Mouse (Mus musculus) olfactory bulb, adult 2 months (tissue): ENCODE measurements around the gene 4930524B15Rik. TPM values are rescaled to one million over a fixed set of nuclear protein-coding genes. Genes with fewer than 3 reads are reported as not detected.
"Not testable (repeated sequence)": the region's sequence is repeated elsewhere in the genome, so short reads cannot be mapped to it uniquely, and the experiment has no call there.

Experiments used
- H3K27ac ChIP-seq: fragments of 200-500 bp; 2 replicates; pipeline ENCODE4 v1.5.1; 2012; ENCODE audit warnings: low read depth, low read length; ENCODE audit not compliant: insufficient read depth
- H3K4me1 ChIP-seq: fragments of 200-500 bp; 2 replicates; pipeline ENCODE4 v1.6.1; 2012; ENCODE audit warnings: low read length; ENCODE audit not compliant: control insufficient read depth, insufficient read depth
- H3K4me3 ChIP-seq: fragments of 200-500 bp; 2 replicates; pipeline ENCODE4 v1.5.1; 2012; ENCODE audit warnings: mild to moderate bottlenecking, low read depth, low read length, moderate library complexity; ENCODE audit not compliant: insufficient read depth
- CTCF ChIP-seq: fragments of 200-500 bp; IDR thresholded peaks from 2 replicates; pipeline ENCODE4 v1.5.1; 2012; ENCODE audit warnings: low read depth, mild to moderate bottlenecking, low read length, moderate library complexity; ENCODE audit not compliant: insufficient read depth
- POLR2A ChIP-seq: fragments of 200-500 bp; IDR thresholded peaks from 2 replicates; pipeline ENCODE4 v1.6.1; 2012; ENCODE audit warnings: mild to moderate bottlenecking, low read depth, low read length, moderate library complexity; ENCODE audit not compliant: insufficient read depth
- WGBS: fragments of 180-500 bp; shearing (Covaris S2); methylation state at CpG from one replicate; pipeline ENCODE4 v1.1.7; 2018; 5-methylcytosine and 5-hydroxymethylcytosine counted together
- polyA plus RNA-seq: library from polyadenylated mRNA; stranded (reverse); fragments of >200 nt; gene quantifications from 2 replicates; pipeline ENCODE4 v1.2.4, GENCODE M21; 2012; ENCODE audit warnings: low replicate concordance; ENCODE audit not compliant: missing spikeins, insufficient read depth, insufficient read length

4930524B15Rik gene
- polyA plus RNA-seq, 1 experiment, result not detected

- H3K4me3 ChIP-seq, result no peak overlapping the region
- TF ChIP-seq CTCF (no peak), POLR2A (no peak)
- WGBS, result 84% methylated on average over 7 of the region's 7 CpGs
- no peaks in the 10 kb centered on the region for H3K4me1 ChIP-seq
- no peak overlapping the region for H3K27ac ChIP-seq
These were observed 16.4 kb downstream of the 4930524B15Rik start for GRCm38 (mm10) chr11:31981830-31982229.

GRCm38 (mm10) chr11:31982247-31982943 lies 17.0 kb downstream of the 4930524B15Rik start:
- not testable (repeated sequence) for H3K27ac ChIP-seq, H3K4me1 ChIP-seq, H3K4me3 ChIP-seq
- 87% methylated on average over 13 of the region's 13 CpGs for WGBS

- Histone ChIP-seq H3K27ac (no peak overlapping the region), H3K4me3 (no peak overlapping the region), H3K4me1 (no peaks in the 10 kb centered on the region)
- no peak for TF ChIP-seq POLR2A
- no peak for TF ChIP-seq CTCF
These were observed 17.9 kb downstream of the 4930524B15Rik start for GRCm38 (mm10) chr11:31983249-31983648.

- H3K4me1 ChIP-seq, result no peaks in the 10 kb centered on the region
- WGBS, result 78% methylated on average over 2 of the region's 2 CpGs
- no peak overlapping the region for H3K27ac ChIP-seq
- H3K4me3 ChIP-seq, result no peak overlapping the region
- no peak for TF ChIP-seq POLR2A
- TF ChIP-seq CTCF, result no peak
These were observed 19.4 kb downstream of the 4930524B15Rik start for GRCm38 (mm10) chr11:31984786-31985185.

- no peak overlapping the region for H3K4me3 ChIP-seq
- 96% methylated on average over 3 of the region's 3 CpGs for WGBS
- no peaks in the 10 kb centered on the region for H3K4me1 ChIP-seq
- TF ChIP-seq CTCF (no peak), POLR2A (no peak)
- H3K27ac ChIP-seq, result no peak overlapping the region
These were observed 27.1 kb downstream of the 4930524B15Rik start for GRCm38 (mm10) chr11:31992535-31992934.

GRCm38 (mm10) chr11:31999716-32000115 lies 34.3 kb downstream of the 4930524B15Rik start:
- no peak overlapping the region for H3K4me3 ChIP-seq
- TF ChIP-seq CTCF, result no peak
- no peak for TF ChIP-seq POLR2A
- H3K27ac ChIP-seq, result peak overlapping the region; percentile 23
- WGBS, result 40% methylated on average over 2 of the region's 2 CpGs
- H3K4me1 ChIP-seq, result peaks cover 3% of the 10 kb centered on the region; the same call in 1 of the 2 replicates

GRCm38 (mm10) chr11:32000281-32000680 lies 34.9 kb downstream of the 4930524B15Rik start, which contains the start of gene Nsg2:
Gene Nsg2, plus strand, starts transcription at chr11:32000463.
- peaks cover 3% of the 10 kb centered on the region; the same call in 1 of the 2 replicates for H3K4me1 ChIP-seq
- peak within 1 kb of the TSS; percentile 71 for H3K27ac ChIP-seq
- WGBS, result 0% methylated on average over 16 of the region's 16 CpGs
- peak within 1 kb of the TSS; percentile 49 for H3K4me3 ChIP-seq
- TF ChIP-seq POLR2A, result peak; percentile 79
- peak; percentile 58 for TF ChIP-seq CTCF

- Histone ChIP-seq H3K4me3 (peak overlapping the region; percentile 49), H3K27ac (peak overlapping the region; percentile 73), H3K4me1 (peaks cover 3% of the 10 kb centered on the region; the same call in 1 of the 2 replicates)
- 11% methylated on average over 11 of the region's 11 CpGs for WGBS
- TF ChIP-seq POLR2A (no peak), CTCF (no peak)
These were observed 36.0 kb downstream of the 4930524B15Rik start for GRCm38 (mm10) chr11:32001181-32001910.

- H3K27ac ChIP-seq, result peak overlapping the region; percentile 73
- H3K4me3 ChIP-seq, result peak overlapping the region; percentile 57
- TF ChIP-seq CTCF (no peak), POLR2A (no peak)
- peaks cover 3% of the 10 kb centered on the region; the same call in 1 of the 2 replicates for H3K4me1 ChIP-seq
- 3% methylated on average over 5 of the region's 5 CpGs for WGBS
These were observed 37.3 kb downstream of the 4930524B15Rik start for GRCm38 (mm10) chr11:32002670-32003072.

- H3K4me3 ChIP-seq, H3K27ac ChIP-seq: not testable (repeated sequence)
- H3K4me1 ChIP-seq, result peaks cover 19% of the 10 kb centered on the region
- WGBS, result 38% methylated on average over 3 of the region's 3 CpGs
These were observed 42.7 kb downstream of the 4930524B15Rik start for GRCm38 (mm10) chr11:32008049-32008448.
